Mouse (Mus musculus): ENCODE measurements at regions not wholly inside any gene's neighbourhood (a gene's known extent, or its start where the extent isn't known, plus 50 kb on each side); places are given as distances from the start of the nearest gene placed in this dataset.

Small RNA genes in the stretch of these regions (microRNA-seq; reads per million reads assigned to microRNA genes)
- 0 reads per million in 2 experiments for gene Gm26190

Data from left cerebral cortex, postnatal 25 days (tissue).